Mouse (Mus musculus) forebrain, embryonic 11.5 days (tissue): ENCODE data around the gene Clic4. TPM values are rescaled to one million over a fixed set of nuclear protein-coding genes. Genes with fewer than 3 reads are reported as not detected.

Source experiments
- ATAC-seq: fragments of 200-750 bp; cut with Nextera tagmentation; replicated peaks from 2 replicates; pipeline ENCODE4 v1.8.0; 2017; ENCODE audit warnings: moderate TSS enrichment; ENCODE audit not compliant: low FRiP score
- DNase-seq: peaks from one replicate; pipeline ENCODE4 v3.0.0-alpha.2; 2017; ENCODE audit warnings: low spot score
- H3K27ac ChIP-seq: fragments of 300-500 bp; sonication (generic); 2 replicates; pipeline ENCODE4 v1.5.1; 2014; ENCODE audit warnings: low read depth, low read length
- H3K27me3 ChIP-seq: fragments of 300-500 bp; sonication (generic); 2 replicates; pipeline ENCODE4 v1.6.1; 2014; ENCODE audit warnings: mild to moderate bottlenecking, low read length, mixed read lengths; ENCODE audit not compliant: control insufficient read depth, insufficient read depth
- H3K36me3 ChIP-seq: fragments of 300-500 bp; sonication (generic); 2 replicates; pipeline ENCODE4 v1.6.1; 2014; ENCODE audit warnings: mild to moderate bottlenecking, low read length, moderate library complexity, mixed read lengths; ENCODE audit not compliant: control insufficient read depth, insufficient read depth
- H3K4me1 ChIP-seq: fragments of 300-500 bp; sonication (generic); replicated peaks from 2 replicates; pipeline ENCODE4 v1.6.1; 2014; ENCODE audit warnings: low read length, mixed read lengths; ENCODE audit not compliant: control insufficient read depth, insufficient read depth
- H3K4me2 ChIP-seq: fragments of 300-500 bp; sonication (generic); 2 replicates; pipeline ENCODE4 v1.6.1; 2014; ENCODE audit warnings: low read depth, mild to moderate bottlenecking, low read length, moderate library complexity, mixed read lengths; ENCODE audit not compliant: severe bottlenecking
- H3K4me3 ChIP-seq: fragments of 300-500 bp; sonication (generic); 2 replicates; pipeline ENCODE4 v1.5.1; 2014; ENCODE audit warnings: low read depth, low read length
- H3K9ac ChIP-seq: fragments of 300-500 bp; sonication (generic); 2 replicates; pipeline ENCODE4 v1.6.1; 2014; ENCODE audit warnings: low read length
- H3K9me3 ChIP-seq: fragments of 300-500 bp; sonication (generic); 2 replicates; pipeline ENCODE4 v1.6.1; 2016; ENCODE audit warnings: low read length, mixed read lengths; ENCODE audit not compliant: control insufficient read depth
- WGBS: fragments of 180-500 bp; shearing (Covaris S2); extraction: QIAGEN DNeasy Blood & Tissue Kit; methylation state at CpG from one replicate; pipeline ENCODE4 v1.1.7; 2014; 5-methylcytosine and 5-hydroxymethylcytosine counted together
- polyA plus RNA-seq: library from polyadenylated mRNA; unstranded; fragments of >200 nt; fragmentation: Nextera tagmentation; extraction: Ambion mirVana; gene quantifications from 2 replicates; pipeline ENCODE4 v1.2.1, GENCODE M21; 2014

The Clic4 gene
- polyA plus RNA-seq, 1 experiment from 2014 or later, result 194 TPM

- H3K27ac ChIP-seq, result no peak overlapping the region
- WGBS, result 3% methylated on average over 38 of the region's 38 CpGs
- H3K9ac ChIP-seq, result peak overlapping the region; percentile 59
- DNase-seq, result no peak
- no peaks in the 10 kb centered on the region for H3K36me3 ChIP-seq
- H3K9me3 ChIP-seq, result no peaks in the 10 kb centered on the region
- peaks cover 3% of the 10 kb centered on the region; the same call in 1 of the 2 replicates for H3K27me3 ChIP-seq
- peak overlapping the region; percentile 53 for H3K4me2 ChIP-seq
- no peak for ATAC-seq
- peaks cover 7% of the 10 kb centered on the region for H3K4me1 ChIP-seq
- H3K4me3 ChIP-seq, result peak overlapping the region; percentile 25
Measured at GRCm38 (mm10) chr4:135175406-135176120, 97.1 kb downstream of the Clic4 start.

GRCm38 (mm10) chr4:135171304-135171875 lies 101.2 kb downstream of the Clic4 start:
- DNase-seq (no peak), ATAC-seq (no peak)
- H3K9me3 ChIP-seq, result no peaks in the 10 kb centered on the region
- no peak overlapping the region for H3K4me2 ChIP-seq
- peaks cover 19% of the 10 kb centered on the region for H3K27me3 ChIP-seq
- no peak overlapping the region for H3K27ac ChIP-seq
- 80% methylated on average over 12 of the region's 12 CpGs for WGBS
- no peak overlapping the region for H3K4me3 ChIP-seq
- H3K9ac ChIP-seq, result no peak overlapping the region
- peaks cover 17% of the 10 kb centered on the region for H3K4me1 ChIP-seq
- H3K36me3 ChIP-seq, result no peaks in the 10 kb centered on the region

GRCm38 (mm10) chr4:135169501-135169900 lies 103.1 kb downstream of the Clic4 start:
- no peak for ATAC-seq
- H3K9me3 ChIP-seq, result no peaks in the 10 kb centered on the region
- H3K27ac ChIP-seq, result no peak overlapping the region
- H3K27me3 ChIP-seq, result peaks cover 28% of the 10 kb centered on the region
- no peak overlapping the region for H3K4me3 ChIP-seq
- no peaks in the 10 kb centered on the region for H3K36me3 ChIP-seq
- peaks cover 11% of the 10 kb centered on the region for H3K4me1 ChIP-seq
- H3K9ac ChIP-seq, result no peak overlapping the region
- WGBS, result 60% methylated on average over 4 of the region's 4 CpGs
- DNase-seq, result no peak
- H3K4me2 ChIP-seq, result no peak overlapping the region

GRCm38 (mm10) chr4:135169096-135169495 lies 103.5 kb downstream of the Clic4 start:
- no peak for DNase-seq
- WGBS, result 65% methylated on average over 10 of the region's 10 CpGs
- Histone ChIP-seq H3K9me3 (no peaks in the 10 kb centered on the region), H3K36me3 (no peaks in the 10 kb centered on the region), H3K9ac (no peak overlapping the region), H3K4me1 (peaks cover 11% of the 10 kb centered on the region), H3K27me3 (peaks cover 25% of the 10 kb centered on the region), H3K27ac (no peak overlapping the region), H3K4me3 (no peak overlapping the region), H3K4me2 (no peak overlapping the region)
- no peak for ATAC-seq

- Histone ChIP-seq H3K27ac (no peak overlapping the region), H3K9ac (no peak overlapping the region), H3K4me3 (no peak overlapping the region), H3K4me2 (no peak overlapping the region), H3K4me1 (peaks cover 11% of the 10 kb centered on the region), H3K9me3 (no peaks in the 10 kb centered on the region), H3K36me3 (no peaks in the 10 kb centered on the region), H3K27me3 (peaks cover 25% of the 10 kb centered on the region)
- no peak for DNase-seq
- no peak for ATAC-seq
- 46% methylated on average over 7 of the region's 7 CpGs for WGBS
Measured at GRCm38 (mm10) chr4:135167816-135168527, 104.6 kb downstream of the Clic4 start.

- H3K9me3 ChIP-seq, result no peaks in the 10 kb centered on the region
- peaks cover 25% of the 10 kb centered on the region for H3K27me3 ChIP-seq
- peak; percentile 77 for DNase-seq
- peak overlapping the region; percentile 27; the same call in 1 of the 2 replicates for H3K4me2 ChIP-seq
- peaks cover 11% of the 10 kb centered on the region for H3K4me1 ChIP-seq
- H3K4me3 ChIP-seq, result no peak overlapping the region; the same call in 1 of the 2 replicates
- WGBS, result 4% methylated on average over 23 of the region's 23 CpGs
- no peak for ATAC-seq
- no peak overlapping the region for H3K27ac ChIP-seq
- H3K36me3 ChIP-seq, result no peaks in the 10 kb centered on the region
- H3K9ac ChIP-seq, result no peak overlapping the region
Measured at GRCm38 (mm10) chr4:135166413-135167225, 106.0 kb downstream of the Clic4 start.

GRCm38 (mm10) chr4:135165761-135166160 lies 106.9 kb downstream of the Clic4 start:
- ATAC-seq (no peak), DNase-seq (no peak)
- WGBS, result 55% methylated on average over 6 of the region's 6 CpGs
- H3K4me3 ChIP-seq, result no peak overlapping the region
- peaks cover 11% of the 10 kb centered on the region for H3K4me1 ChIP-seq
- H3K36me3 ChIP-seq, result no peaks in the 10 kb centered on the region
- no peak overlapping the region for H3K4me2 ChIP-seq
- H3K9ac ChIP-seq, result no peak overlapping the region
- peaks cover 25% of the 10 kb centered on the region for H3K27me3 ChIP-seq
- H3K9me3 ChIP-seq, result no peaks in the 10 kb centered on the region
- no peak overlapping the region for H3K27ac ChIP-seq
